Mouse (Mus musculus) C2C12 (cell line): ENCODE measurements at regions not wholly inside any gene's neighbourhood (a gene's known extent, or its start where the extent isn't known, plus 50 kb on each side); places are given as distances from the start of the nearest gene placed in this dataset.

ENCODE experiments used
- H3K27me3 ChIP-seq: one replicate; pipeline ENCODE4 v1.6.1; 2011; ENCODE audit not compliant: control insufficient read depth, insufficient read depth, insufficient read length
- H3K36me3 ChIP-seq: one replicate; pipeline ENCODE4 v1.6.1; 2011; ENCODE audit not compliant: control insufficient read depth, insufficient read depth
- H3K4me3 ChIP-seq: one replicate; pipeline ENCODE4 v1.5.1; 2011; ENCODE audit warnings: mild to moderate bottlenecking, control low read depth; ENCODE audit not compliant: poor library complexity, insufficient read depth, severe bottlenecking
- H3K79me2 ChIP-seq: one replicate; pipeline ENCODE4 v1.6.1; 2011; ENCODE audit not compliant: control insufficient read depth, insufficient read depth
- H3K79me3 ChIP-seq: one replicate; pipeline ENCODE4 v1.6.1; 2011; ENCODE audit warnings: low read depth, control low read depth
- H3ac ChIP-seq: one replicate; pipeline ENCODE3; 2011; ENCODE audit warnings: low read depth; ENCODE audit not compliant: control insufficient read depth, insufficient read length
- CEBPB ChIP-seq: IDR thresholded peaks from one replicate; pipeline ENCODE4 v1.6.1; 2011; ENCODE audit warnings: low read depth, mild to moderate bottlenecking, control low read depth, moderate library complexity
- CTCF ChIP-seq: IDR thresholded peaks from one replicate; pipeline ENCODE4 v1.5.1; 2011; ENCODE audit not compliant: control insufficient read depth, insufficient read depth, insufficient read length
- FOSL1 ChIP-seq: IDR thresholded peaks from one replicate; pipeline ENCODE4 v1.8.0; 2011; ENCODE audit warnings: mild to moderate bottlenecking, low read length; ENCODE audit not compliant: poor library complexity, insufficient read depth, severe bottlenecking
- MAX ChIP-seq: IDR thresholded peaks from one replicate; pipeline ENCODE4 v1.6.1; 2011; ENCODE audit warnings: mild to moderate bottlenecking, control low read depth
- MYOD1 ChIP-seq: IDR thresholded peaks from one replicate; pipeline ENCODE4 v1.6.1; 2011; ENCODE audit warnings: low read depth; ENCODE audit not compliant: control insufficient read depth, insufficient read length
- MYOG ChIP-seq: IDR thresholded peaks from one replicate; pipeline ENCODE4 v1.6.1; 2011; ENCODE audit not compliant: control insufficient read depth, insufficient read length; ENCODE audit errors: extremely low read depth
- USF1 ChIP-seq: IDR thresholded peaks from one replicate; pipeline ENCODE4 v1.6.1; 2011; ENCODE audit warnings: low read depth, mild to moderate bottlenecking, control low read depth, moderate library complexity

DNA sequence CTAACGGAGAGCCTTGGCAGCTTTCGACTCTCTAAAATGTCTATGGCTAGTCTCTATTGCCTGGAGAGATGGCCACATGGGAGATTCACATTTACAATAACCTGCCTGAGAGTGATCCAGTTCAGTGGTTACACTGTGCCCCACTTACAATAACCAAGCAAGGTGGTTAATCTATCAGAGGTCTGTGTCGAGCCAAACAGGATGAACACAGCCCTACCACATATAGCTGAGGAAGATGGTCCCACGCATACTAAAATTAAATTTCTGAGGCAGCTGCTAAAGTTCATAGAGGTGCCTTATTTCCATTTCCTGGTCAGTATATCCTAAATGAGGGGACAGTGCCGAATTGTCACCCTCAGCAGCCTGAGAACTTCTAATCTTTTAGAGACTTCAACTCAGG, 56.3 kb upstream of the Chd2 start:
- no peak for TF ChIP-seq FOSL1
- TF ChIP-seq USF1, result no peak
- no peak for TF ChIP-seq CTCF
- TF ChIP-seq MYOD1, result no peak
- TF ChIP-seq MAX, result no peak
- TF ChIP-seq MYOG, result no peak
- no peak for TF ChIP-seq CEBPB
- H3K79me3 ChIP-seq, result no peaks in the 10 kb centered on the region

DNA sequence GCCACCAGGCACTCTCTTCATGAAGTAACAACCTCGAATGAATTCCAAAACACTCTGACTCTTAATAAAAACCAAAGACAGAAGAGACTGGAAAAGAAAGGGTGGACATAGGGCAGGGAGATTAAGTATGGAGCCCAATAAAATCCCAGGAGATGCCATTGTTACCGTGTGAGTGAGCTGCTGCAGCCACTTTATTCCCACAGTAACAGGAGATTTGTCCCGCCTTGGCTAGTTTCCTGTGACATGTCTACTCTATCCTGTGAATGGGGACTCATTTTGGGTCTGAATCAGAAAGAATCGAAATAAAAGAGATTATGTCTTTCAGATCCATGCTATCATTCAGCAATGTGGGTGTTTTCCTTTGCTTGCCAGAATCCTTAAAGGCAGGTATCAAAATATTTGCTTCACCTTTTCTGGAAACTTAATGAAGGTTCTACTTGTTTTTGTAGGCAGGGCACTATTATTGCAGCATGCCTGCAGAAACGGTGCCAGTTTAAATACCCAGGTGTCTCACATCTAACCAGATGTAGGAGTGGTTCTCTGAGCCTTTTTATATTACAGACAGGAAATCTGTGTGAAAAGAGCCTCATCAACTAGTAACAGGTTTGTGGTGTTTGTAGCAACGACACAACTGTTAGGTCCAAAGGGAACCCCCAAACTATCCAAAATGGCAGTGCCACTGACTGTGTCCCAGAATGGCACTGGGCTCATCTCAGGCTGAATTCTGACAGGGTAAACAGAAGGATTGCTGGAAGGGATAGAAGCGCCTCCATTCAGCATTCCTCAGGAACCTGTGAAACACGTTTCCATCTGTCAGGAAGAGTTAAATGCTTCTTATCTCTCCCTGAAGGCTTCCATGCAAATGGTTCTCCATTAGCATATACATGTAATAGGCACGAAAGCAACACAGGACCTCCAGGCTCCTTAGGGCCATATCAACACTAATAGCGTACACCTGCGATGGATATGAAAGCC, 55.5 kb upstream of the Chd2 start:
- H3K36me3 ChIP-seq, result no peaks in the 10 kb centered on the region
- TF ChIP-seq CTCF (no peak), CEBPB (no peak), USF1 (no peak), FOSL1 (no peak), MYOD1 (no peak), MYOG (no peak), MAX (no peak)
- H3K27me3 ChIP-seq, result no peaks in the 10 kb centered on the region
- H3K79me2 ChIP-seq, result no peaks in the 10 kb centered on the region
- H3K4me3 ChIP-seq, result no peak overlapping the region
- H3K79me3 ChIP-seq, result no peaks in the 10 kb centered on the region
- H3ac ChIP-seq, result no peak overlapping the region

More for the DNA sequence above, 56.3 kb upstream of the Chd2 start:
- H3ac ChIP-seq, result no peak overlapping the region
- no peaks in the 10 kb centered on the region for H3K36me3 ChIP-seq
- no peaks in the 10 kb centered on the region for H3K79me2 ChIP-seq
- H3K4me3 ChIP-seq, result no peak overlapping the region
- H3K27me3 ChIP-seq, result no peaks in the 10 kb centered on the region

DNA sequence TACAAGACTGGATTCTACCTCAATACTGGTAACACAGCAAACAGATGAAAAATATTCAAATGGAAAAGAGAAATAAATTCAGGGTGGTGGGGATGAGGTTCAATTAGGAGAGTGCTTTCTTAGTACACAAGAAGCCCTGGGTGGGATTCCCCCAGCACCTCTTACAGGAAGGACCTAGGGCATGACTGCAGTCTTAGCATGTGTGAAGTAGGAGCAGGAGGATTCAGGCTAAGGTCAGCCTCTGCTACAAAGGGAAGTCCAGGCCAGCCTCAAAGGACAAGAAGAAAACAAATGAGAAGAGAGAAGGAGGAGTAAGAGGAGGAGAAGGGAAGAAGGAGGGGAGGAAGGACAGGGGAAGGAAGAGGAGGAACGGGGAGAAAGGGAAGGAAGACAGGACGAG, 54.8 kb upstream of the Chd2 start:
- Histone ChIP-seq H3K27me3 (no peaks in the 10 kb centered on the region), H3K36me3 (no peaks in the 10 kb centered on the region), H3K79me2 (no peaks in the 10 kb centered on the region), H3K79me3 (no peaks in the 10 kb centered on the region), H3ac (no peak overlapping the region), H3K4me3 (no peak overlapping the region)
- TF ChIP-seq MYOD1 (no peak), CTCF (no peak), FOSL1 (no peak), USF1 (no peak), MAX (no peak)

DNA sequence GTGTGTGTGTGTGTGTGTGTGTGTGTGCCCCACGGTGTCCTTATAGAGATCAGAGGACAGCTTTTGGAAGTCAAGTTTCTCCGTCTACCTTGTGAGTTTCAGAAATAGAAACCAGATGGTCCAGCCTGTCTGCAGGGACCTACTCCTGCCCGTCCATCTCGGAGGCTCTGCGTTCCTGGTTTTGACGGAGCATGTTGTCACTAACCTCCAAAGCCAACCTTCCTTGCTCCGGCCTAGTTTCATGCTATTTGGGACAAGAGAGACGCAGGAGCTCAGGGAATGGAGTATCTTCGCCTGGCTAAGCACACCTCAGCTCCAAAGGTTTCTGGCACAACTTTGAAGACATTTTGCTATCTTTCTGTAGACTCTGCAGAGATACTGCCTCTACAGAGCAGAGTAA, 54.2 kb upstream of the Chd2 start:
- Histone ChIP-seq H3K79me2 (no peaks in the 10 kb centered on the region), H3K79me3 (no peaks in the 10 kb centered on the region), H3ac (no peak overlapping the region), H3K36me3 (no peaks in the 10 kb centered on the region), H3K4me3 (no peak overlapping the region), H3K27me3 (no peaks in the 10 kb centered on the region)
- TF ChIP-seq USF1, result no peak
- no peak for TF ChIP-seq FOSL1
- TF ChIP-seq MYOG, result no peak
- no peak for TF ChIP-seq MAX
- no peak for TF ChIP-seq CTCF

DNA sequence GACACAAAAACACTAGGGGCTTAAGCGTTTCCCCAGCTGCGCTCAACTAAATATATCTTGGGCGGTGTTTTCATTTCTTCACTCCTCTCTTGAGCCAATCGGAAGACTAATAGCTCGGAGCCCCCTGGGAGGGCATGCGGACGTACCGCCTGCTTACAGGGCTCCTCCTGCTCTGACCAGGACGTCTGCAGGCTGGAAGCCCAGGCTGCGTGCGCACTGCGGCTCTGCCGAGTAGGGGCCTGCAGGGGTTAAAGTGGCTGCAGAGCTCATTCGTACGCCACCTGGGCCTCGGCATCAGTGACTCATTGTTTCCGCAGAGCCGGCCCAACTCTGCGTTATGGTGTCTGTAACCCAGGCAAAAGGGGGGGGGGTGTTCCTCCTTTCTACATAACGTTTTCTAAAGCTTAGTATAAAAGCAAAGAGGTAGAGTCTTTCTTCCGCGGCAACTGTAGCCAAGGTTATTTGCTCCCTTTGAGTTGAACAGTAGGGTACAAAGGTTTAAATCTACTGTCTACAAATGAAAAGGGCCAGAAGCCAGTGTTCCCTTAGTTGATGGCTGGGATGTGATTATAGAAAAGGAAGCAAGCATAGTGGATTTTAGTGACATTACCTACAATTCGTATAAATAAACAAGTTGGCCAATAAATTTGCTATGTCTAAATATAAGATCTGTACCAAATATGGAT, 53.7 kb upstream of the Chd2 start:
- TF ChIP-seq MYOD1, result peak; percentile 55
- TF ChIP-seq MAX, result peak; percentile 43
- TF ChIP-seq CEBPB, result no peak
- TF ChIP-seq FOSL1, result peak; percentile 69
- no peak for TF ChIP-seq MYOG
- H3K4me3 ChIP-seq, result peak overlapping the region; percentile 2
- no peaks in the 10 kb centered on the region for H3K27me3 ChIP-seq
- no peak overlapping the region for H3ac ChIP-seq
- no peaks in the 10 kb centered on the region for H3K36me3 ChIP-seq
- no peaks in the 10 kb centered on the region for H3K79me3 ChIP-seq
- H3K79me2 ChIP-seq, result no peaks in the 10 kb centered on the region
